Mouse (Mus musculus) forebrain, embryonic 15.5 days (tissue): ENCODE measurements around the gene Fam50b. TPM values are rescaled to one million over a fixed set of nuclear protein-coding genes. Genes with fewer than 3 reads are reported as not detected.

Experiments used
- ATAC-seq: fragments of 200-750 bp; cut with Nextera tagmentation; replicated peaks from 2 replicates; pipeline ENCODE4 v1.8.0; 2017; ENCODE audit warnings: mild to moderate bottlenecking, moderate TSS enrichment, moderate library complexity
- H3K27ac ChIP-seq: fragments of 300-500 bp; sonication (generic); replicated peaks from 2 replicates; pipeline ENCODE4 v1.5.1; 2015; ENCODE audit warnings: mild to moderate bottlenecking, inconsistent platforms
- H3K27me3 ChIP-seq: fragments of 300-500 bp; sonication (generic); 2 replicates; pipeline ENCODE4 v1.6.1; 2015; ENCODE audit warnings: inconsistent platforms
- H3K36me3 ChIP-seq: fragments of 300-500 bp; sonication (generic); 2 replicates; pipeline ENCODE4 v1.6.1; 2015; ENCODE audit warnings: mild to moderate bottlenecking, inconsistent platforms
- H3K4me1 ChIP-seq: fragments of 300-500 bp; sonication (generic); 2 replicates; pipeline ENCODE4 v1.6.1; 2015; ENCODE audit warnings: inconsistent platforms
- H3K4me2 ChIP-seq: fragments of 300-500 bp; sonication (generic); replicated peaks from 2 replicates; pipeline ENCODE4 v1.6.1; 2015; ENCODE audit warnings: mild to moderate bottlenecking, inconsistent platforms
- H3K4me3 ChIP-seq: fragments of 300-500 bp; sonication (generic); 2 replicates; pipeline ENCODE4 v1.5.1; 2015; ENCODE audit warnings: mild to moderate bottlenecking, inconsistent platforms
- H3K9ac ChIP-seq: fragments of 300-500 bp; sonication (generic); replicated peaks from 2 replicates; pipeline ENCODE4 v1.6.1; 2015; ENCODE audit warnings: mild to moderate bottlenecking, inconsistent platforms
- H3K9me3 ChIP-seq: fragments of 300-500 bp; sonication (generic); 2 replicates; pipeline ENCODE4 v1.6.1; 2016; ENCODE audit warnings: inconsistent platforms
- WGBS: fragments of 180-500 bp; shearing (Covaris S2); methylation state at CpG from one replicate; pipeline ENCODE4 v1.1.7; 2015; ENCODE audit warnings: mixed read lengths; 5-methylcytosine and 5-hydroxymethylcytosine counted together
- polyA plus RNA-seq: library from polyadenylated mRNA; unstranded; fragments of >200 nt; fragmentation: Nextera tagmentation; extraction: Ambion mirVana; gene quantifications from 2 replicates; pipeline ENCODE4 v1.2.1, GENCODE M21; 2015

The Fam50b gene
- polyA plus RNA-seq, 1 experiment from 2014 or later, result not detected

- ATAC-seq, result no peak
- H3K4me1 ChIP-seq, result peaks cover 16% of the 10 kb centered on the region; the same call in 1 of the 2 replicates
- H3K36me3 ChIP-seq, result no peaks in the 10 kb centered on the region
Measured at GRCm38 (mm10) chr13:34780856-34781610, 46.4 kb downstream of the Fam50b start.

GRCm38 (mm10) chr13:34781611-34782009 lies 47.0 kb downstream of the Fam50b start:
- Histone ChIP-seq H3K4me1 (peaks cover 14% of the 10 kb centered on the region; the same call in 1 of the 2 replicates), H3K4me2 (no peak overlapping the region), H3K27ac (no peak overlapping the region), H3K27me3 (no peaks in the 10 kb centered on the region), H3K9ac (no peak overlapping the region), H3K36me3 (no peaks in the 10 kb centered on the region), H3K9me3 (no peaks in the 10 kb centered on the region), H3K4me3 (no peak overlapping the region)
- ATAC-seq, result no peak
- 81% methylated on average over 4 of the region's 4 CpGs for WGBS

More at GRCm38 (mm10) chr13:34780856-34781610, 46.4 kb downstream of the Fam50b start:
- H3K27ac ChIP-seq, result no peak overlapping the region
- 36% methylated on average over 7 of the region's 7 CpGs for WGBS
- no peak overlapping the region for H3K9ac ChIP-seq
- H3K4me2 ChIP-seq, result no peak overlapping the region
- no peak overlapping the region for H3K4me3 ChIP-seq
- no peaks in the 10 kb centered on the region for H3K9me3 ChIP-seq
- no peaks in the 10 kb centered on the region for H3K27me3 ChIP-seq

GRCm38 (mm10) chr13:34784818-34785217 lies 50.2 kb downstream of the Fam50b start:
- Histone ChIP-seq H3K4me2 (no peak overlapping the region), H3K9me3 (no peaks in the 10 kb centered on the region), H3K27ac (no peak overlapping the region), H3K36me3 (no peaks in the 10 kb centered on the region), H3K4me3 (no peak overlapping the region), H3K27me3 (no peaks in the 10 kb centered on the region), H3K4me1 (peaks cover 8% of the 10 kb centered on the region; the same call in 1 of the 2 replicates), H3K9ac (no peak overlapping the region)
- no peak for ATAC-seq
- WGBS, result 91% methylated on average over 8 of the region's 8 CpGs

GRCm38 (mm10) chr13:34786634-34787033 lies 52.0 kb downstream of the Fam50b start:
- H3K27me3 ChIP-seq, result no peaks in the 10 kb centered on the region
- no peak for ATAC-seq
- H3K4me1 ChIP-seq, result no peaks in the 10 kb centered on the region
- no peak overlapping the region for H3K27ac ChIP-seq
- no peak overlapping the region for H3K9ac ChIP-seq
- H3K4me2 ChIP-seq, result no peak overlapping the region
- no peaks in the 10 kb centered on the region for H3K36me3 ChIP-seq
- no peak overlapping the region for H3K4me3 ChIP-seq
- H3K9me3 ChIP-seq, result no peaks in the 10 kb centered on the region
- 90% methylated on average over 5 of the region's 5 CpGs for WGBS

- Histone ChIP-seq H3K9ac (no peak overlapping the region), H3K36me3 (no peaks in the 10 kb centered on the region), H3K27me3 (no peaks in the 10 kb centered on the region), H3K4me1 (no peaks in the 10 kb centered on the region), H3K9me3 (no peaks in the 10 kb centered on the region), H3K4me3 (no peak overlapping the region), H3K4me2 (no peak overlapping the region), H3K27ac (no peak overlapping the region)
- WGBS, result 58% methylated on average over 5 of the region's 5 CpGs
- ATAC-seq, result no peak
Measured at GRCm38 (mm10) chr13:34787546-34787945, 52.9 kb downstream of the Fam50b start.

- Histone ChIP-seq H3K4me1 (no peaks in the 10 kb centered on the region), H3K27me3 (no peaks in the 10 kb centered on the region), H3K9ac (no peak overlapping the region), H3K4me2 (no peak overlapping the region), H3K36me3 (no peaks in the 10 kb centered on the region), H3K4me3 (no peak overlapping the region), H3K27ac (no peak overlapping the region), H3K9me3 (no peaks in the 10 kb centered on the region)
- WGBS, result 86% methylated on average over 3 of the region's 3 CpGs
- ATAC-seq, result no peak
Measured at GRCm38 (mm10) chr13:34789176-34789818, 54.6 kb downstream of the Fam50b start.

- Histone ChIP-seq H3K27me3 (no peaks in the 10 kb centered on the region), H3K36me3 (no peaks in the 10 kb centered on the region), H3K4me1 (no peaks in the 10 kb centered on the region), H3K4me2 (no peak overlapping the region), H3K9me3 (no peaks in the 10 kb centered on the region), H3K4me3 (no peak overlapping the region), H3K27ac (no peak overlapping the region), H3K9ac (no peak overlapping the region)
- no peak for ATAC-seq
- WGBS, result 80% methylated on average over 7 of the region's 7 CpGs
Measured at GRCm38 (mm10) chr13:34793066-34793465, 58.4 kb downstream of the Fam50b start.

- H3K4me1 ChIP-seq, result no peaks in the 10 kb centered on the region
- H3K27me3 ChIP-seq, result no peaks in the 10 kb centered on the region
- no peak overlapping the region for H3K4me2 ChIP-seq
- no peak for ATAC-seq
- no peak overlapping the region for H3K27ac ChIP-seq
- H3K9ac ChIP-seq, result no peak overlapping the region
- H3K9me3 ChIP-seq, result no peaks in the 10 kb centered on the region
- WGBS, result 36% methylated on average over 2 of the region's 2 CpGs
- H3K36me3 ChIP-seq, result no peaks in the 10 kb centered on the region
- H3K4me3 ChIP-seq, result no peak overlapping the region
Measured at GRCm38 (mm10) chr13:34793816-34794215, 59.2 kb downstream of the Fam50b start.

GRCm38 (mm10) chr13:34794426-34794825 lies 59.8 kb downstream of the Fam50b start:
- Histone ChIP-seq H3K4me1 (no peaks in the 10 kb centered on the region), H3K4me2 (no peak overlapping the region), H3K9ac (no peak overlapping the region), H3K27ac (no peak overlapping the region), H3K27me3 (no peaks in the 10 kb centered on the region), H3K4me3 (no peak overlapping the region), H3K36me3 (no peaks in the 10 kb centered on the region), H3K9me3 (no peaks in the 10 kb centered on the region)
- no peak for ATAC-seq
- WGBS, result 69% methylated on average over 2 of the region's 2 CpGs

Other genes with a start within 250 kb of the Fam50b start
- gene Pxdc1, start 81.4 kb upstream of the Fam50b start, polyA plus RNA-seq, result 5.9 and 7.8 TPM in 2 replicates
- 68.4 and 69.6 TPM in 2 replicates for gene Prpf4b, start 140.5 kb downstream of the Fam50b start, polyA plus RNA-seq
- gene Fam217a, start 189.5 kb downstream of the Fam50b start, polyA plus RNA-seq, result 0.71 and 0.97 TPM in 2 replicates
- gene 4933417A18Rik, start 189.6 kb downstream of the Fam50b start, polyA plus RNA-seq, result not detected in 2 replicates
- 0.15 and 0.41 TPM in 2 replicates for gene Eci3, start 229.0 kb downstream of the Fam50b start, polyA plus RNA-seq